In the genomic region with DNA sequence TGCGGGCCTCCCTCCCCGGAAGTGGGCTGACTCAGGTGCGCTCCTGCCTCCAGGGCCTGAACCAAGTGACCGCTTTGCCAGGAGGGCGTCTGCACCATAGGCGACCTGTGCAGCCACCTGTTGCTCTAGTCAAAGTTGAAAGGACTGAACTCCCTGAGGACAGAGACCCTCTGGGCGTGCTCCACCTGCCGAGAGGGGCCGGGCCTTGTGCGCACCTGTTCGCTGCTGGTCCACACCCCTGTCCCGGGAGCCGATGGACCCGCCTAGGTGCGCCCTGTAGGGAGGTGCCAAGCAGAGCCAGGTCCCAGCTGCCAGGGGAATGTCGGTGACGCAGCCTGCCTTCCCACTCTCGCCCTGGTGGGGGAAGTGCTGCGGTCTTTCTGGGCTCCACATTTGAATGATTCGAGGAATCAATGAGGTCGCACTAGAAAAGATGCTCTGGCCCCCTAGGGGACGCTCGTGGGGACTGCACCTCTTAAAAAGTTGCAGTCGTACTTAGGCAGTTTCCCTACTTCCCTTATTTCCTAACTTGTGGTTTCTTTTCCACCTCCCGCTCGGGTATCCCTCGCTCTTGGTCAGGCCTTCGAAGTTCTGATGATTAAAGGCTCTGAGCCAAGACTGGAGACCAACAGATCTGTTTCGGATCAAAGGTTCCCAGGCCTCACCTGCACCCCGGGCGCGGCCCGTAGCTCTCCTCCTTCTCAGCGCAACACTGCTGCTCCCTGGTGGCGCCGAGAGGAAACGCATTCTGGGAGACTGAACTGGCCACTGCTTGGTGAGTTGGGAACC, we compare ENCODE assay signal across 8 mouse cellular contexts. TPM values are rescaled to one million over a fixed set of nuclear protein-coding genes. Genes with fewer than 3 reads are reported as not detected.
A peak's percentile ranks its signal among the peaks of the same experiment; 100 is the strongest.
DNase-seq lines count a peak whose midpoint lies in the region; ATAC-seq lines count a peak whose summit lies in the region.

Fam187b (plus strand) TSS at position 290 of the 789 bp plus-strand sequence.

- H3K27ac ChIP-seq in hindbrain, embryonic 14.5 days = no peak within 1 kb of the TSS

- peak; percentile 95 for DNase-seq in ZHBTc4 (ENCODE audit: low read depth, low spot score)
- DNase-seq in cerebellum, postnatal 25 days = peak; percentile 89 to 93
- peak; percentile 66 to 72 for DNase-seq in frontal cortex, postnatal 36 days (ENCODE audit: low spot score in 2 of 2)
- peak; percentile 79 for DNase-seq in hindbrain, embryonic 14.5 days (ENCODE audit: low spot score)
- DNase-seq in left cerebral cortex, postnatal 10 days (ENCODE audit: extremely low spot score in 1 of 2, low spot score in 2 of 2) = peak; percentile 68 to 91
- DNase-seq in right cerebral cortex, postnatal 10 days (ENCODE audit: low spot score in 2 of 2) = peak; percentile 75 to 81
- peak; percentile 86 to 90 for DNase-seq in urinary bladder, postnatal 36 days (ENCODE audit: low spot score in 2 of 2)

- ATAC-seq in hindbrain, embryonic 14.5 days (ENCODE audit: low FRiP score) = peak; percentile 81
- peak; percentile 92 for ATAC-seq in megakaryocyte progenitor cell, adult 5-6 weeks (replicated peaks; ENCODE audit: poor library complexity)

- peak within 1 kb of the TSS; percentile 26 for H3K4me3 ChIP-seq in hindbrain, embryonic 14.5 days (replicated peaks; ENCODE audit: low read length)

- peak within 1 kb of the TSS; percentile 46; the same call in 1 of the 2 replicates for H3K9ac ChIP-seq in hindbrain, embryonic 14.5 days

- no peaks in the 10 kb centered on the region for H3K36me3 ChIP-seq in hindbrain, embryonic 14.5 days (replicated peaks; ENCODE audit: control insufficient read depth, insufficient read depth)

- peak within 1 kb of the TSS; percentile 49 for H3K4me2 ChIP-seq in hindbrain, embryonic 14.5 days (replicated peaks)

- no peaks in the 10 kb centered on the region for H3K9me3 ChIP-seq in hindbrain, embryonic 14.5 days (ENCODE audit: control insufficient read depth, low read length)

- WGBS in hindbrain, embryonic 14.5 days = 0% methylated on average over 37 of the region's 37 CpGs

- 0 out of 2 replicates have a peak, but pooled peaks cover 4% of the 10 kb centered on the region for H3K4me1 ChIP-seq in hindbrain, embryonic 14.5 days (replicated peaks; ENCODE audit: control insufficient read depth, insufficient read depth, low read length)

- intact Hi-C loops in left cerebral cortex, postnatal 10 days (cut with DNase I) = no loop called here

- H3K27me3 ChIP-seq in hindbrain, embryonic 14.5 days (ENCODE audit: control insufficient read depth, insufficient read depth, low read length) = peaks cover 24% of the 10 kb centered on the region

RNA-seq across cellular contexts. Expression of gene Fam187b, which starts in this region (rescaled TPM):
- 0.22 and 1.0 TPM in 2 replicates for polyA plus RNA-seq in hindbrain, embryonic 14.5 days (2014; fragmentation: Nextera tagmentation; extraction: Ambion mirVana)
- under 1 TPM; 0.18 to 0.21 TPM for total RNA-seq in left cerebral cortex, postnatal 10 days (2021)
- total RNA-seq in megakaryocyte progenitor cell, adult 5-6 weeks (2015) = 0.10 and 0.34 TPM in 2 replicates
- 0.42 and 0.91 TPM in 2 replicates for total RNA-seq in megakaryocyte progenitor cell, adult 5-6 weeks (2017)

Comparison
In these comparisons a context has a peak if more than half of its experiments do, and no peak if none do; other contexts are left out.
1. Peak in DNase-seq in left cerebral cortex, postnatal 10 days; RNA of the gene not detected or under 1 TPM.
2. Peak in ATAC-seq in megakaryocyte progenitor cell, adult 5-6 weeks; RNA of the gene not detected or under 1 TPM.